Mouse (Mus musculus) megakaryocyte, embryonic 14.5 days (primary cell): Measurements from ENCODE around the gene Pgpep1.

Experiments
- FLI1 ChIP-seq: IDR thresholded peaks from 2 replicates; pipeline ENCODE4 v1.6.1; 2012; ENCODE audit warnings: low read length, inconsistent platforms, mixed read lengths
- GATA1 ChIP-seq: IDR thresholded peaks from 3 replicates; pipeline ENCODE4 v1.6.1; 2012; ENCODE audit warnings: mixed read lengths, low read length, inconsistent platforms, borderline replicate concordance

- TF ChIP-seq GATA1 (no peak), FLI1 (no peak)
Observed at GRCm38 (mm10) chr8:70597417-70598272, 62.5 kb downstream of the Pgpep1 start.
